18 mouse cellular contexts compared by ENCODE assay signal in genomic region chr15:51485554-51485953, GRCm38 (mm10).
DNase-seq lines count a peak whose midpoint lies in the region; ATAC-seq and TF ChIP-seq lines count a peak whose summit lies in the region.
"Had no signal": no experiment of that assay in that cellular context is flagged by ENCODE, and none has a peak within 500 bp of the region (broad histone marks: within the 10 kb centered on the region; RNA-seq: fewer than 3 reads in every experiment).

No protein-coding gene starts in this region.

- DNase-seq in lung, embryonic 14.5 days, result peak; percentile 52
- no peak for DNase-seq in lung, postnatal 10 days
- DNase-seq: adrenal gland, adult 2 months; adrenal gland, adult 8-10 months; adrenal gland, postnatal 10 days; adrenal gland, postnatal 14 days; adrenal gland, postnatal 25 days; adrenal gland, postnatal 36 days; B cell, adult 2 months; cerebellum, adult 11 months; cerebellum, adult 11-12 months; cerebellum, adult 18-20 months; cerebellum, adult 2 months had no signal

- no peak overlapping the region for H3K9ac ChIP-seq in lung, embryonic 14.5 days

- no peaks in the 10 kb centered on the region for H3K36me3 ChIP-seq in lung, embryonic 14.5 days (ENCODE audit: insufficient read depth)
- H3K36me3 ChIP-seq: G1E had no signal

- H3K9me3 ChIP-seq in lung, embryonic 14.5 days (ENCODE audit: low read depth, low read length), result no peaks in the 10 kb centered on the region
- H3K9me3 ChIP-seq: G1E had no signal

- no peaks in the 10 kb centered on the region for H3K27me3 ChIP-seq in lung, embryonic 14.5 days (ENCODE audit: insufficient read depth, low read length)
- H3K27me3 ChIP-seq: CH12.LX, Patski had no signal

- no peak overlapping the region for H3K4me2 ChIP-seq in lung, embryonic 14.5 days

- no peak overlapping the region for H3K27ac ChIP-seq in lung, embryonic 14.5 days (ENCODE audit: low read depth)

- peak; percentile 56; the same call in 1 of the 2 replicates for ATAC-seq in lung, embryonic 14.5 days (ENCODE audit: insufficient read depth)
- ATAC-seq: activated CD4-positive, CD25-positive, alpha-beta regulatory T cell, adult 4 months; CD4-positive, CD25-positive, alpha-beta regulatory T cell, adult 4 months; Patski had no signal

- no peaks in the 10 kb centered on the region for H3K4me1 ChIP-seq in lung, embryonic 14.5 days (ENCODE audit: insufficient read depth)

- no peak overlapping the region for H3K4me3 ChIP-seq in lung, embryonic 14.5 days (ENCODE audit: low read depth, low read length)

- 63% methylated on average over 2 of the region's 2 CpGs for WGBS in lung, embryonic 14.5 days

- no peak for TF ChIP-seq CTCF in lung, embryonic 14.5 days (IDR thresholded peaks at IDR 0.05; ENCODE audit: low read depth)
